Mouse (Mus musculus): ENCODE data around the gene Gm44973. TPM values are rescaled to one million over a fixed set of nuclear protein-coding genes. Genes with fewer than 3 reads are reported as not detected.
"Not testable (repeated sequence)": the region's sequence is repeated elsewhere in the genome, so short reads cannot be mapped to it uniquely, and the experiment has no call there.

Gene Gm44973
- polyA plus RNA-seq, 1 experiment from 2014 or later, result not detected

GRCm38 (mm10) chr7:5062360-5063001, 47.2 kb downstream of the Gm44973 start:
- WGBS, result under 1% methylated on average over 51 of the region's 51 CpGs
- Histone ChIP-seq H3K27ac (ENCODE audit: low read depth) (peak overlapping the region; percentile 100), H3K9ac (peak overlapping the region; percentile 95), H3K27me3 (ENCODE audit: insufficient read depth, low read length) (peaks cover 12% of the 10 kb centered on the region), H3K4me2 (peak overlapping the region; percentile 86), H3K36me3 (ENCODE audit: insufficient read depth) (peaks cover 20% of the 10 kb centered on the region), H3K9me3 (ENCODE audit: low read depth, low read length) (no peaks in the 10 kb centered on the region), H3K4me1 (ENCODE audit: insufficient read depth) (0 out of 2 replicates have a peak, but pooled peaks cover 2% of the 10 kb centered on the region), H3K4me3 (ENCODE audit: low read depth, low read length) (peak overlapping the region; percentile 75)
- DNase-seq (peak; percentile 93), ATAC-seq (ENCODE audit: insufficient read depth) (peak; percentile 39)
- TF ChIP-seq CTCF (IDR thresholded peaks at IDR 0.05; ENCODE audit: low read depth), result no peak

GRCm38 (mm10) chr7:5064886-5065285, 49.6 kb downstream of the Gm44973 start:
- Histone ChIP-seq H3K4me2 (no peak overlapping the region), H3K4me1 (ENCODE audit: insufficient read depth) (0 out of 2 replicates have a peak, but pooled peaks cover 2% of the 10 kb centered on the region), H3K27ac (ENCODE audit: low read depth) (no peak overlapping the region), H3K4me3 (ENCODE audit: low read depth, low read length) (no peak overlapping the region), H3K36me3 (ENCODE audit: insufficient read depth) (peaks cover 44% of the 10 kb centered on the region), H3K9me3 (ENCODE audit: low read depth, low read length) (no peaks in the 10 kb centered on the region), H3K27me3 (ENCODE audit: insufficient read depth, low read length) (no peaks in the 10 kb centered on the region), H3K9ac (no peak overlapping the region)
- TF ChIP-seq CTCF (IDR thresholded peaks at IDR 0.05; ENCODE audit: low read depth), result no peak
- ATAC-seq (ENCODE audit: insufficient read depth) (no peak), DNase-seq (no peak)
- WGBS, result 92% methylated on average over 6 of the region's 6 CpGs

DNA sequence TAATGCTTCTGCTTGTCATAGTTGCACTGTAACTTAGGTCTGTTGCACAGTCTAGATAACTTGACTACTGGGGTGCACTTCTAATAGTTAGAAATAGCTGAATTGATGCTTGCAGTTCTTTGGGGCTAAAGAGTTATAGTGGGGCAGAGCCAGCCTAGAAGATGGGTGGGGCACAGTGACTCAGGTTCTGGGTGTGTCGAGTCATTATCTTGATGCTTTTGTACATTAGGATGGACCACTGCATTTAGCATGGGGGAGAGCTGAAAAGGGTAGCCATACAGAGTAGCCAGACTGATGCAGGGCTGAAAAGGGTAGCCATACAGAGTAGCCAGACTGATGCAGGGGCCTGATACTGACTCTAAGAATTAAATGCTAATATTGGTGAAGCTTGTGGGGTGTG, 58.3 kb downstream of the Gm44973 start:
- Histone ChIP-seq H3K27me3 (ENCODE audit: insufficient read depth, low read length) (no peaks in the 10 kb centered on the region), H3K4me1 (ENCODE audit: insufficient read depth) (no peaks in the 10 kb centered on the region), H3K4me3 (ENCODE audit: low read depth, low read length) (no peak overlapping the region), H3K9me3 (ENCODE audit: low read depth, low read length) (no peaks in the 10 kb centered on the region), H3K27ac (ENCODE audit: low read depth) (no peak overlapping the region), H3K9ac (no peak overlapping the region), H3K36me3 (ENCODE audit: insufficient read depth) (peaks cover 93% of the 10 kb centered on the region), H3K4me2 (no peak overlapping the region)
- TF ChIP-seq CTCF (IDR thresholded peaks at IDR 0.05; ENCODE audit: low read depth), result no peak
- ATAC-seq (ENCODE audit: insufficient read depth) (no peak), DNase-seq (no peak)
- 88% methylated on average over 1 of the region's 1 CpGs for WGBS

DNA sequence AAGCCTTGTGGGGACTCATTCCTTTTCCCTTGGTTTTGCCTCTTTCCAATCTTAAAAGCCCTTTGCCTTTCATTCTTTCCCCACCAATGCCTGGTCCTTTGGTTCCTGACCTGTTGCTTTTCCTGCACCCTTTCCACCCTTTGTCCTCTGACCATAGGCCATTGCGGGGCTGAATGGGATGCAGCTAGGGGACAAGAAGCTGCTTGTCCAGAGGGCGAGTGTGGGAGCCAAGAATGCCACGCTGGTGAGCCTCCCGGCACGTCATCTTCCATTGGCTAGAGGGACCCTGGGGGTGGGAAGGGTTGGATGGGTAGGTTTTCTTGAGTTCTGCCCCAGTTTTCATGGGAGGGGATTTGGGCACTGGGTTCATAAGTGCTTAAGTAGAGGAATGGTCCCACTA, 59.7 kb downstream of the Gm44973 start:
- no peak for DNase-seq
- no peak for ATAC-seq (ENCODE audit: insufficient read depth)
- Histone ChIP-seq H3K36me3 (ENCODE audit: insufficient read depth) (peaks cover 87% of the 10 kb centered on the region), H3K27ac (ENCODE audit: low read depth) (no peak overlapping the region), H3K27me3 (ENCODE audit: insufficient read depth, low read length) (no peaks in the 10 kb centered on the region), H3K9me3 (ENCODE audit: low read depth, low read length) (no peaks in the 10 kb centered on the region), H3K4me2 (no peak overlapping the region), H3K4me1 (ENCODE audit: insufficient read depth) (no peaks in the 10 kb centered on the region), H3K9ac (no peak overlapping the region), H3K4me3 (ENCODE audit: low read depth, low read length) (no peak overlapping the region)
- TF ChIP-seq CTCF (IDR thresholded peaks at IDR 0.05; ENCODE audit: low read depth), result no peak
- WGBS, result 90% methylated on average over 5 of the region's 5 CpGs

- no peak overlapping the region for H3K27ac ChIP-seq (ENCODE audit: low read depth)
- TF ChIP-seq CTCF (IDR thresholded peaks at IDR 0.05; ENCODE audit: low read depth), result no peak
- no peaks in the 10 kb centered on the region for H3K4me1 ChIP-seq (ENCODE audit: insufficient read depth)
- H3K27me3 ChIP-seq (ENCODE audit: insufficient read depth, low read length), result no peaks in the 10 kb centered on the region
- no peak for ATAC-seq (ENCODE audit: insufficient read depth)
- no peaks in the 10 kb centered on the region for H3K9me3 ChIP-seq (ENCODE audit: low read depth, low read length)
- WGBS, result 75% methylated on average over 2 of the region's 2 CpGs
- H3K9ac ChIP-seq, result no peak overlapping the region
- H3K36me3 ChIP-seq (ENCODE audit: insufficient read depth), result peaks cover 70% of the 10 kb centered on the region
- H3K4me2 ChIP-seq, result no peak overlapping the region
- no peak overlapping the region for H3K4me3 ChIP-seq (ENCODE audit: low read depth, low read length)
- DNase-seq, result no peak
These were observed 61.6 kb downstream of the Gm44973 start for GRCm38 (mm10) chr7:5076931-5077330.

GRCm38 (mm10) chr7:5079365-5080009, 64.2 kb downstream of the Gm44973 start:
- H3K4me1 ChIP-seq (ENCODE audit: insufficient read depth); DNase-seq; H3K9me3 ChIP-seq (ENCODE audit: low read depth, low read length); H3K27me3 ChIP-seq (ENCODE audit: insufficient read depth, low read length): not testable (repeated sequence)
- H3K4me3 ChIP-seq (ENCODE audit: low read depth, low read length), result peak overlapping the region; percentile 98
- H3K4me2 ChIP-seq, result peak overlapping the region; percentile 87
- peaks cover 63% of the 10 kb centered on the region for H3K36me3 ChIP-seq (ENCODE audit: insufficient read depth)
- peak; percentile 39 for ATAC-seq (ENCODE audit: insufficient read depth)
- WGBS, result 41% methylated on average over 10 of the region's 13 CpGs
- peak overlapping the region; percentile 95 for H3K27ac ChIP-seq (ENCODE audit: low read depth)
- H3K9ac ChIP-seq, result peak overlapping the region; percentile 29; the same call in 1 of the 2 replicates

DNA sequence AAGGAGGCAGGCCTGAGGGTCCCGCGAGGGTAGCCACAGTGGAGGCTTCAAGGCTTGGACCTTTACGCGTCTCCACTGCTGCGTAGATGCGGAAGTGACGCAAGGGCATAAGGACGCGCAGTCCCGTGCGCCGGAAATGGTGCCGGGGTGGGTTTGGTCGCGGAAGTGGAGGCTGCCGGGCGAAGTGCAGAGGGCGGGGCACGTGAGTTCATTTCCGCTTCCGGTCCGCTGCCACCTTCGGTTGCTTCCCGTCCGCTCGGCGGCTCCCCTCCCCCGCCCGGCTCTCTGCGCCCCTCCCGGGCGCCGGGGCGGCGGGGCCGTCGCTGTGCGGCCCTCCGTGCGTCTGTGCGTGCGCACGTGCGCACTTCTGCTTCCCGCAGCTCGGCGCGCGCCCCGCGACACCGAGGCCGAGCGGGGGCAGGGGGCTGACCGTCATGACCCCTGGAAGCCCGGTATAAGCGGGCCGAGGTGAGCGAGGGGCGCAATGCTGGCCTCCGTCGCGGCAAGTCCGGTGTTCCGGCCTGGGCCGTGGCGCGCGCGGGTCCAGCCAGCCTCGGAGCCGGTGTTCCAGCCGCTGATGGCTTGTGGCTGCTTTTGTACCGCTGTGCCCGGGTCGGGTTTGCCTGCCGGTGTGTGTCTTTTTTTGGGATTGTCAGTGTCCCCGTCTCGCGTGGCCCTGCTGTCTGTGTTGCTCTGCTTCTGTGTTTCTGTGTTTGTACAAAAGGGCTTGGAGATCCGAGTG, 64.9 kb downstream of the Gm44973 start, which contains the start of gene Epn1:
Gene Epn1 (plus strand): TSS at position 226 of the 742 bp plus-strand sequence.
- no peaks in the 10 kb centered on the region for H3K4me1 ChIP-seq (ENCODE audit: insufficient read depth)
- under 1% methylated on average over 81 of the region's 81 CpGs for WGBS

More for the DNA sequence above, 64.9 kb downstream of the Gm44973 start, which contains the start of gene Epn1:
- ATAC-seq (ENCODE audit: insufficient read depth) (peak; percentile 98), DNase-seq (peak; percentile 99)
- Histone ChIP-seq H3K9me3 (ENCODE audit: low read depth, low read length) (no peaks in the 10 kb centered on the region), H3K4me3 (ENCODE audit: low read depth, low read length) (peak within 1 kb of the TSS; percentile 98), H3K9ac (peak within 1 kb of the TSS; percentile 95), H3K27ac (ENCODE audit: low read depth) (peak within 1 kb of the TSS; percentile 95), H3K4me2 (peak within 1 kb of the TSS; percentile 87), H3K36me3 (ENCODE audit: insufficient read depth) (peaks cover 62% of the 10 kb centered on the region), H3K27me3 (ENCODE audit: insufficient read depth, low read length) (no peaks in the 10 kb centered on the region)
- no peak for TF ChIP-seq CTCF (IDR thresholded peaks at IDR 0.05; ENCODE audit: low read depth)
